Mouse (Mus musculus) forebrain, embryonic 11.5 days (tissue): Measurements from ENCODE around the gene Lrrfip2. TPM values are rescaled to one million over a fixed set of nuclear protein-coding genes. Genes with fewer than 3 reads are reported as not detected.

Experiments used
- ATAC-seq: fragments of 200-750 bp; cut with Nextera tagmentation; replicated peaks from 2 replicates; pipeline ENCODE4 v1.8.0; 2017; ENCODE audit warnings: moderate TSS enrichment; ENCODE audit not compliant: low FRiP score
- DNase-seq: peaks from one replicate; pipeline ENCODE4 v3.0.0-alpha.2; 2017; ENCODE audit warnings: low spot score
- H3K27ac ChIP-seq: fragments of 300-500 bp; sonication (generic); 2 replicates; pipeline ENCODE4 v1.5.1; 2014; ENCODE audit warnings: low read depth, low read length
- H3K27me3 ChIP-seq: fragments of 300-500 bp; sonication (generic); 2 replicates; pipeline ENCODE4 v1.6.1; 2014; ENCODE audit warnings: mild to moderate bottlenecking, low read length, mixed read lengths; ENCODE audit not compliant: control insufficient read depth, insufficient read depth
- H3K36me3 ChIP-seq: fragments of 300-500 bp; sonication (generic); 2 replicates; pipeline ENCODE4 v1.6.1; 2014; ENCODE audit warnings: mild to moderate bottlenecking, low read length, moderate library complexity, mixed read lengths; ENCODE audit not compliant: control insufficient read depth, insufficient read depth
- H3K4me1 ChIP-seq: fragments of 300-500 bp; sonication (generic); replicated peaks from 2 replicates; pipeline ENCODE4 v1.6.1; 2014; ENCODE audit warnings: low read length, mixed read lengths; ENCODE audit not compliant: control insufficient read depth, insufficient read depth
- H3K4me2 ChIP-seq: fragments of 300-500 bp; sonication (generic); 2 replicates; pipeline ENCODE4 v1.6.1; 2014; ENCODE audit warnings: low read depth, mild to moderate bottlenecking, low read length, moderate library complexity, mixed read lengths; ENCODE audit not compliant: severe bottlenecking
- H3K4me3 ChIP-seq: fragments of 300-500 bp; sonication (generic); 2 replicates; pipeline ENCODE4 v1.5.1; 2014; ENCODE audit warnings: low read depth, low read length
- H3K9ac ChIP-seq: fragments of 300-500 bp; sonication (generic); 2 replicates; pipeline ENCODE4 v1.6.1; 2014; ENCODE audit warnings: low read length
- H3K9me3 ChIP-seq: fragments of 300-500 bp; sonication (generic); 2 replicates; pipeline ENCODE4 v1.6.1; 2016; ENCODE audit warnings: low read length, mixed read lengths; ENCODE audit not compliant: control insufficient read depth
- WGBS: fragments of 180-500 bp; shearing (Covaris S2); extraction: QIAGEN DNeasy Blood & Tissue Kit; methylation state at CpG from one replicate; pipeline ENCODE4 v1.1.7; 2014; 5-methylcytosine and 5-hydroxymethylcytosine counted together
- polyA plus RNA-seq: library from polyadenylated mRNA; unstranded; fragments of >200 nt; fragmentation: Nextera tagmentation; extraction: Ambion mirVana; gene quantifications from 2 replicates; pipeline ENCODE4 v1.2.1, GENCODE M21; 2014

The Lrrfip2 gene
- polyA plus RNA-seq, 1 experiment from 2014 or later: 44.3 TPM

DNA sequence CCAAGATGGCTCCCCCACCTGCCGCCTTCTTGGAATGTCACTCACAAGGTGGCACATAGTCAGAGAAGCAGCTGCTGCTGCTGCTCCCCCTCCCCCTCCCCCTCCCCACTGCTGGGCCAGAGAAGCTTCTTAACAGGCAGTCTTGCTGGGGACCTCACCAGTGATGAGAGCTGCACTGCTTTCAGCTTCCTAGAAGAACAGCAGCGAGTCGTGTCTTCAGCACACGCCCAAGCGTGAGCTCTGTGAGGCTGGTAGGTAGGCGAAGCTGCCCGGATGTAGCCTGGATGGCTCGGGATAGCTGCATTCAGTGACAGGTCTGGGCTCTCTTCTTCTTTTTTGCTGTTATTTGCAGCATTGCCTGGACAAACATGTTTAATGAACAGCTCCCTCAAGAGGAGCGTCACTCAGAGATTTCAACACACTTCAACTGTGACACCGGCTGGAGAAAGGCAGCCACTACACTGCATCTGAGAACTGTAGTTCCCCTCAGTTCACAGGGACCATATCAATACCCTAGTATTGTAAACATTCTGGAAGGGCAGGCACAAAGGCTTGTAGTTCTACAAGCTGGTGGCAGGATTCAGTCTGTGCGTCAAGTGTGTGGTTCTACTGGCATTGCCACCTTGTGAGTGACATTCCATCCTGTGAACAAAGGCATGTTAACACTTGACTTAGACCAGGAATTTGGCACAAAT, 38.5 kb downstream of the Lrrfip2 start:
- Histone ChIP-seq H3K27ac (no peak overlapping the region), H3K36me3 (no peaks in the 10 kb centered on the region), H3K27me3 (no peaks in the 10 kb centered on the region), H3K4me2 (no peak overlapping the region), H3K4me3 (no peak overlapping the region), H3K9ac (no peak overlapping the region), H3K4me1 (no peaks in the 10 kb centered on the region), H3K9me3 (no peaks in the 10 kb centered on the region)
- DNase-seq (no peak), ATAC-seq (no peak)
- WGBS: 88% methylated on average over 11 of the region's 11 CpGs

DNA sequence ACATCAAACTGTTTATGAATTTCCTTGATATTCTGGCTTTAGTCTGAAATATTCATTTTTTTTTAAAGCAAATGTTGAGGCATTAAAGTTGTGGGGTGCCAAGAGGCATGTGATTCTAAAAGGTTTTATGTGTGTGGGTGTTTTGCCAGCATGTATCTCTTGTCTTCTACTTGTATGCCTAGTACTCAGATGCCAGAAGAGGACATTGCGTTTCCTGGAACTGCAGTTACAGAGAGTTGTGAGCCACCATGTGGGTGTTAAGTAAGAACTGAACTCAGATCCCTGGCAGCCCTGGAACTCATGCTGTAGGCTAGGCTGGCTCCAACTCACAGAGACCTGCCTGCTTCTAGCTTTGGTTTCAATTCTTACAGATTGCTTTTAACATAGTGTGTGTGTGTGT, 42.2 kb downstream of the Lrrfip2 start:
- Histone ChIP-seq H3K4me2 (no peak overlapping the region), H3K27me3 (no peaks in the 10 kb centered on the region), H3K4me1 (no peaks in the 10 kb centered on the region), H3K9ac (no peak overlapping the region), H3K27ac (no peak overlapping the region), H3K36me3 (no peaks in the 10 kb centered on the region; the same call in 1 of the 2 replicates), H3K9me3 (no peaks in the 10 kb centered on the region), H3K4me3 (no peak overlapping the region)
- no peak for ATAC-seq
- WGBS: 100% methylated on average over 1 of the region's 1 CpGs
- no peak for DNase-seq

DNA sequence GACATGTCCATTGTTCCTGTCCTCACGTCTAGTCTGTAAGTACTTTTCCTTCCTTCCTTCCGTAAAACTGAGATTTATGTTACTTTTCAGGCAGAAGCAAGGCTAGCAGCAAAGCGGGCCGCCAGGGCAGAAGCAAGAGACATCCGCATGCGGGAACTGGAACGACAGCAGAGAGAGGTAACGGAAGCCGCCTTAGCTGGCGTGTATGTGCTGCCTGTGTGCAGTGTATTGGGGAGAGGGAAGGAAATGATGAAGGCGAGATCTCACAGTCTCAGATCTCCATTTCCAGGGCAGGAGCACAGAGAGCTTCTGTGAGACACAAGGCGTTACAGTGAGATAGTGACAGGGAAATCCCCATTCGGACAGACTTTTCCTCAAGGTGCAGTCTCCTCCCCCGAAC, 43.8 kb downstream of the Lrrfip2 start:
- Histone ChIP-seq H3K9me3 (no peaks in the 10 kb centered on the region), H3K4me3 (no peak overlapping the region), H3K4me2 (no peak overlapping the region), H3K4me1 (no peaks in the 10 kb centered on the region), H3K9ac (no peak overlapping the region), H3K27ac (no peak overlapping the region), H3K36me3 (no peaks in the 10 kb centered on the region; the same call in 1 of the 2 replicates), H3K27me3 (no peaks in the 10 kb centered on the region)
- ATAC-seq: no peak
- DNase-seq: no peak
- 92% methylated on average over 14 of the region's 14 CpGs for WGBS

- Histone ChIP-seq H3K4me2 (no peak overlapping the region), H3K9ac (no peak overlapping the region), H3K4me3 (no peak overlapping the region), H3K27me3 (no peaks in the 10 kb centered on the region), H3K27ac (no peak overlapping the region), H3K36me3 (no peaks in the 10 kb centered on the region; the same call in 1 of the 2 replicates), H3K9me3 (no peaks in the 10 kb centered on the region), H3K4me1 (no peaks in the 10 kb centered on the region)
- no peak for DNase-seq
- no peak for ATAC-seq
- WGBS: 66% methylated on average over 4 of the region's 4 CpGs
Observed at GRCm38 (mm10) chr9:111166612-111167011, 49.2 kb downstream of the Lrrfip2 start.

- Histone ChIP-seq H3K4me2 (no peak overlapping the region), H3K9me3 (no peaks in the 10 kb centered on the region), H3K4me3 (no peak overlapping the region), H3K9ac (no peak overlapping the region), H3K27me3 (no peaks in the 10 kb centered on the region), H3K4me1 (no peaks in the 10 kb centered on the region), H3K36me3 (no peaks in the 10 kb centered on the region), H3K27ac (no peak overlapping the region)
- DNase-seq (no peak), ATAC-seq (no peak)
- WGBS: 56% methylated on average over 3 of the region's 3 CpGs
Observed at GRCm38 (mm10) chr9:111170430-111170829, 53.0 kb downstream of the Lrrfip2 start.

GRCm38 (mm10) chr9:111174071-111174470, 56.7 kb downstream of the Lrrfip2 start:
- Histone ChIP-seq H3K27ac (no peak overlapping the region), H3K4me1 (no peaks in the 10 kb centered on the region), H3K9ac (no peak overlapping the region), H3K4me3 (no peak overlapping the region), H3K9me3 (no peaks in the 10 kb centered on the region), H3K4me2 (no peak overlapping the region), H3K36me3 (no peaks in the 10 kb centered on the region), H3K27me3 (no peaks in the 10 kb centered on the region)
- 81% methylated on average over 5 of the region's 5 CpGs for WGBS
- ATAC-seq (no peak), DNase-seq (no peak)

DNA sequence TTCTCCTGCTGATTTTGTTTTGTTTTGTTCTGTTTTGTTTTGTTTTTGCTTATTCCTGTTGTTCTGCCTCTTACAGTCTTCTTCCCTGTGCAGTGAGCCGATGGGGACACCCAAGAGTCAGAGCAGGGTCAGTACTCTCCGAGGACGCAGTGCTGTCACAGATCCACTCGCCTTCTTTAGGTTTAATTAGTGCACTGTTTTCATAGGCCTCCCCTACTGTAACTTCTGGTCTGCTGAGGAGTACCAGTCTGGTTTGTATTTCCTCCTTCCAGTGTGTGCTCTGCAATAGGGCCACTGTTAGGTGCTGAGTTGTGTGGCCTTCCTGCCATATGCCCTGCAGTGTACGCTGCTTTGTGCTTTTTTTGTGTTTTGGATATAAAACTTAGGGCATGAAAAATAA, 61.6 kb downstream of the Lrrfip2 start:
- Histone ChIP-seq H3K9ac (no peak overlapping the region), H3K4me3 (no peak overlapping the region), H3K9me3 (no peaks in the 10 kb centered on the region), H3K27ac (no peak overlapping the region), H3K27me3 (no peaks in the 10 kb centered on the region), H3K4me1 (no peaks in the 10 kb centered on the region), H3K36me3 (no peaks in the 10 kb centered on the region), H3K4me2 (no peak overlapping the region)
- ATAC-seq: no peak
- DNase-seq: no peak
- 77% methylated on average over 5 of the region's 5 CpGs for WGBS

DNA sequence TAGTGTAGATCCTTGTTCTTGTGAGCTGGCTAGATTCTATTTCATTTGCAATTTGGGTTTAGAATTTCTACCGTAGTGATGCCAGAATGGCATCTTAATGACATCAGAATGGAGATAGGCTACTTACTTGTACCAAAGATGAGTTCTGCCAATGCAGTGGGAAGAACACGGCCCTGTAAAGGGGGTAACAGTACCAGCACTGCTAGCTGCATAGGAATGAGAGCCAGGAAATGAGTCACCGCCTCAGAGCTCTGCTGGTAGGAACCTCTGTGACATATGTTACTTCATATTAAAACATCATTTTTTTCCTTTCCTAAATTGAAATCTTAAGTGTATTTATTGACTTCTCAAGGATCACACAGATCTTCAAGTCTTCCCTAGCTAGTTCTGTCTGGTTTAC, 64.8 kb downstream of the Lrrfip2 start:
- ATAC-seq (no peak), DNase-seq (no peak)
- peaks cover 2% of the 10 kb centered on the region; the same call in 1 of the 2 replicates for H3K4me1 ChIP-seq
- H3K36me3 ChIP-seq: no peaks in the 10 kb centered on the region
- H3K9ac ChIP-seq: no peak overlapping the region
- H3K9me3 ChIP-seq: no peaks in the 10 kb centered on the region
- H3K27ac ChIP-seq: no peak overlapping the region
- no peak overlapping the region for H3K4me2 ChIP-seq
- H3K27me3 ChIP-seq: no peaks in the 10 kb centered on the region
- no peak overlapping the region for H3K4me3 ChIP-seq
- WGBS: 85% methylated on average over 3 of the region's 3 CpGs

DNA sequence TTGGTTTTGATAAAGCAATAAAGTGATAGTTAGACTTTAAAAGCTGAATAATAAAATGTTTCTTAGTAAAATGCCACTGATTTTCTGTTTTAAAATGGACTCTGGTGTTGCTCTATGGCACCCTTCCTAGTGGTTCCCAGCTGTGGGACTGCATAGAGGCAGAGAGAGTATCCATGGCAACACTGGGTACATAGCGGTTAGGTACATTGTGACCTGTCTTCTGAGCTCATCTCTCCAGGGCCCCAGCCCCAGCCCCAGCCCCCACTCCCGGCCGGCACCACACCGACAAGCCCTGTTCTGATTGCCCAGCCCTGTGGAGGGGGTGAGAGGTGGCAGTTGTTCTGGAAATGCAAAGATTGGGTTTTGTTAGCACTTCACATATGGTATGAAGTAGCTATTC, 67.5 kb downstream of the Lrrfip2 start:
- 34% methylated on average over 4 of the region's 4 CpGs for WGBS
- ATAC-seq (peak; percentile 56; the same call in 1 of the 2 replicates), DNase-seq (no peak)
- Histone ChIP-seq H3K27me3 (no peaks in the 10 kb centered on the region), H3K36me3 (peaks cover 2% of the 10 kb centered on the region; the same call in 1 of the 2 replicates), H3K9ac (no peak overlapping the region), H3K27ac (no peak overlapping the region), H3K4me2 (no peak overlapping the region), H3K4me1 (peaks cover 2% of the 10 kb centered on the region; the same call in 1 of the 2 replicates), H3K4me3 (no peak overlapping the region), H3K9me3 (no peaks in the 10 kb centered on the region)
